Mouse (Mus musculus) NIH3T3 (cell line): ENCODE measurements at regions not wholly inside any gene's neighbourhood (a gene's known extent, or its start where the extent isn't known, plus 50 kb on each side); places are given as distances from the start of the nearest gene placed in this dataset.
A peak's percentile ranks its signal among the peaks of the same experiment; 100 is the strongest.

Experiments used
- DNase-seq: peaks from one replicate; pipeline ENCODE4 v3.0.0-alpha.2; 2012; ENCODE audit warnings: low read depth

DNA sequence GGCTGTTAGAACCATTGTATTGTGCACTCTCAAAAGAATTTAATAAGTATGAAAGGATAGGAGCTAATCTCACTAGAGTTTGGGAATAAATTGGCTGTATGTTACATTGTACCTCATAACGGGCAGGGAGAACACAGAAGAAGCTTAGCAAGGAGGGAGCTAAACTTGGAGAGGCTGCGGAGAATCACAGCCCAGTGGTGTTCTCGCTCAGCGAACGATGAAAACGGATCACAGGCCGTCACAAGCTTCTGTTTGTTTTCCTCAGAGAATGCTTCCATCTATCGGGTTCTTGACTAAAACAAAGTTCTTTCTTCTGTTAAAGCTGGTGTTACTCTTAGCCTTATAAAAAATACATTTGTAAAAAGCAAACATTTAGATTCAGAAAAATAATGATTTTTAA is 178.2 kb upstream of the Rnd3 start:
- no peak for DNase-seq

DNA sequence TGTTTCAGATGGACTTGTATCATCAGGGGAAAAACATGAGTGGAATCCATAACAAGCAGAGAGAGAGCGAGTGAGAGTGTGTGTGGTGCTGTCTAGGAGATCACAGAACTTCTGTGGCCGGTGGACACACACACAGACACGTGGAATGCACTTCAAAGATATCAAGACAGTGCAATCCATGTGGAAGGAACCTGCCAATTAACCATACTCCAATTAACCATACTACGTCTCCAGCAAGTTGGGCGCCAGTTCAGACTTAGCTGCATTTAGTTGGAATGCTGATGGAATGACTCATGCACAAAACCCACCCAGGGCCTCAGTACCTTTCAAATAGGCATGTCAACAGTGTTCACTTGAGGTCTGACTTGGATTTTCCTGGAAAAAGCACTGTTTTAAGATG is 172.8 kb upstream of the Rnd3 start:
- peak; percentile 38 for DNase-seq

DNA sequence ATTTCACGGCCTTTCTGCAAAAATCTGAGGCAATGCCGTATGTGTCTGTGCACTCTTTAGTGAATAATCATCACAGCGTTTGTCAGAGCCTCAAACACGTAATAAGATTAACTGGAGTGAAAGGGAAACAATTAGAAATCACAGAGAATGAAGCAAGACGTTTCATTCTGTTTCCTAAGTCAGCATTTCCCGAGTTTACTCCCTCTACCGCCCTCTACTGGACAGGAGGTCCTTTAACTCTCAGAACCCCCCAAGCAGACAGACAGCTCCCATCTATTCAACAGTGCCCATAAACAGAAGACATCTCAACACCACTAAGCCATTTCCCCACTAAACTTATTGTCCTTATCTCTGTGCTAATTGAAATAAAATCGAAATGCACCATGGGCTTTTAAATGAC is 167.5 kb upstream of the Rnd3 start:
- DNase-seq, result peak; percentile 27

DNA sequence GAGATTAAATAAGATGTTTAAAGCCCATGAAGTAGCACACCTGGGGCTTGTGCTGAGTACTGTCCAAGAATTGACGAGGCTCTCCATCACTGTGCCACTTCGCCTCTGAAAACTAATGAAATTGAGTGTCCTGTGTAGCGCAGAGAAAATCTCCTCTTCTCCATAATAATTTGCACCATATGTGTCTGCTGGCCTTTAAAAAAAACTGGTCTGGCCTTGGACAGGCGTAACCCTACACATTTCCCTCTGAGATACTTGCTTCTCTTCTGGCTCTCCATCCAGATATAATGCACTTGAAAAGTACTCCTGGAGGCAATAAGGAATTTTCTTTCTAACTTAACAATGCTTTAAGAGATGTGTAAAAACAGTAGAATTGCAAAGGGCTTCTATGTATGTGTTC is 164.5 kb upstream of the Rnd3 start:
- DNase-seq, result no peak

DNA sequence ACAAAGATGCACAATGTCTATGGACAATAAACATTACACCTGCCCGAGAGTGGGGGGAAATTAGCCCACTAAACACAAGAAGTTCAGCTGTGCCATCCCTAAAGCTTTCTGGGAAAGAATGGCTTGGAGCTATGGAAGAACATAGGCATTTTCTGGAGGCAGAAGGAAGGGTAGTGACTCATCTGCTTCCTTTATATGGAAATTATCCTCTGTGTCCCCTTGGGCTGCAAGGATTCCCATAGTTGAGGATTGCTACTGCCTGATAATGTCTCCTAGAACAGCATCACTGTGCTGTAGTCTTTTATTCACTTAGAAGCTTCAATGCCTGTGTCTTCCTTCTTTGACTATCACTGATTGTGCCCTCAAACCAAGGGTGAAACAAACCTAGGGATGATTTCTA is 157.3 kb upstream of the Rnd3 start:
- no peak for DNase-seq

DNA sequence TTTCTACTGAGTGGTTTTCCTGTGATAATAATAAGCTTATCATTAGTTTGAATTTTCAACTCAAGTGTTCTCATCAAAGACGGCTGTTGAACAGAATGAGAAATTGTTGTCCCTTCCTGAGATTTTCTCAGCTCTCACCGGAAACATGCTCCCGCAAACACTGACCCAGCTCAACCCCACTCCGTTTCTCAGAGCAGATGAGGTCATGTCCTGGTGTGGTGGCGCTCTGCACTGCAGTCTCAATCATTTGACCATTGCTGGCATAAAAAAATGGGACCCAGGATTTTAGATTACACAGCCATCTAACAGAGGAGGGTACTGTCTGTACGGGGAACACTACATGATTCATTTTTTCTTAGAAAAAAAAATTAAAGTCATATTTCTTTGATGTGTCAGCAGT is 156.5 kb upstream of the Rnd3 start:
- DNase-seq, result peak; percentile 63

DNA sequence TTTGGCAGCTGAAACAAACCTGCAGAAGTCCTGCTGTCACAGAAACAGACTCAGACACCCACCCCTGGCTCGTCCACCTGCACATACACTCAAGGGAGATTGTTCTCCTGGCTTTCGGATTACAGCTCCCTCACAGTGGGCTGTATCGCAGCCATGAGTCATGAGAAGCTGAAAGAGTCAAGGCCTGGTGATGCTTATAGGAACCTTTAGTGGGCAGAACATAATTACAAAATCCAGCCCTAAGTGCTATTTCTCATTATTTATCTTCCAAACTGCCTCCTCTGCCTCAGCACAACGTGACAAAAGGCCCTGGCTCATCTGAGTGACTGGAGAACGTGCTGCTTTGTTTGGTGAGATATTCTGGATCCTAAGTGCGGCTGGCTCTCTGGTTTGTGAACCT is 155.8 kb upstream of the Rnd3 start:
- DNase-seq, result peak; percentile 62

- DNase-seq, result peak; percentile 24
These were observed 141.8 kb upstream of the Rnd3 start for GRCm38 (mm10) chr2:51290659-51291260.

- DNase-seq, result peak; percentile 60
These were observed 139.8 kb upstream of the Rnd3 start for GRCm38 (mm10) chr2:51288678-51289077.

DNA sequence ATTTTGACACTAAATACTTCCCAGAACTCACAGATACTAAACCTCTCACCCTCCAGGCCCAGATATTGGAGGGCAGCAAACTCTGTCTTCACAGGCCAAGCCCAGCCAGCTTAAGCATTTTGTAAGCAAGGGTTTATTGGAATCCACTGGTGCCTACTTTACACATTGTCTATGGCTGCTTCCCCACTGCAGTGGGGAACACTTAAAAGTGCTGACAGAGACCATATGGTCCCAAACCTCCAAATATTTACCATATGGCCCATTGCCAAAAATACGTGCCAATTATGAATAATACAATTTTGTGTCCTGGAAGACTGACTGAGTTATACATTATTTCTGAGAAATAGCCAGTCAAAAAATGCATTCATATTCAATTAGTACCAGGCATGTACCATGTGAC is 136.7 kb upstream of the Rnd3 start:
- DNase-seq, result peak; percentile 30

DNA sequence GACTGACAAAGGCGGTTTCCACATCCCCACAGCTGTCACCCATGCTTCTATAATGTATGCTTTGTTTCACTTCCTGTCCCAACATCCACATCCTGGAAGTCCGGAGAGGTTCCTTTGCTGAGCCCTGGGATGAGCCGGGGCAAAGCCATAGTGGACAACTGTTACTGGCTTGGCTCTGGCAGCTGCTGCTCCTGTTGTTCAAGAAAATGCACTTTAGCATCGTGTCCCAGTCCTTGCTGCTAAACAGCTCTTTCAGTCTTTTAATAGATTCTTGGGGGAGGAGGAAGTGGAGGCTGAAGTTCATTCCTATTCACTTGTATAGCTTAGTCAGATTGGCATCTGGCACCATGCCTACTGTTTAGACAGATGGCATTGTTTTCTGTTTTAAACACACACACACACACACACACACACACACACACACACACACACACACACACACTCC is 135.9 kb upstream of the Rnd3 start:
- DNase-seq, result peak; percentile 41

DNA sequence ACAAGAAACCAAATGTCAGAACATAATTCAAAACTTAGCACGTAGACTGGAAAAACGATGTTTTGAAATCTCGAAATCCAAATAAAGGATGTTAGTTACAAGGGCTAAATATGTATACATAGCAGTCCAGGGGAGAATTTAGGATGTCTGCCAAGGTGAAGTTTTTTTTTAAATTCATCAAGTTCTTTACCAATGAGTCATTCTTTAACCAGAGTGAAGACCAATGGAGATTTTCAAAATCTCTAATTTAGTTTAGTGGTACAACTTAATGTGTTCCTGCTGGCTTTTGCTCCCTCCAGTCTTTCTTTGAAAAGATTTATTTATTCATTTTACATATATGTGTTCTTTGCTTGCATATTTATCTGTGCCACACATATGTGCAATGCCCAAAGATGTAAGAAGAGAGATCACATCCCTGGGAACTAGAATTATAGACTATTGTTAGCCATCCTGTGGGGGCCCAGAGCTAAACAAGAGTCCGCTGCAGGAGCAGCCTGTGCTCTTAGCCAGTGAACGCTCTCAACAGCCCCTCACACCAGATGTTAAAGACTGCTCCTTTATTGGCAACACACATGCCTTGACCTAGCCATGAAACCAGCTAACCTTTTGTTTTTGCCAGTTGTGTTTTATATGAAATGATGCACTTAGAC is 130.6 kb upstream of the Rnd3 start:
- DNase-seq, result peak; percentile 78

- peak; percentile 46 for DNase-seq
These were observed 129.9 kb upstream of the Rnd3 start for GRCm38 (mm10) chr2:51278824-51279223.

DNA sequence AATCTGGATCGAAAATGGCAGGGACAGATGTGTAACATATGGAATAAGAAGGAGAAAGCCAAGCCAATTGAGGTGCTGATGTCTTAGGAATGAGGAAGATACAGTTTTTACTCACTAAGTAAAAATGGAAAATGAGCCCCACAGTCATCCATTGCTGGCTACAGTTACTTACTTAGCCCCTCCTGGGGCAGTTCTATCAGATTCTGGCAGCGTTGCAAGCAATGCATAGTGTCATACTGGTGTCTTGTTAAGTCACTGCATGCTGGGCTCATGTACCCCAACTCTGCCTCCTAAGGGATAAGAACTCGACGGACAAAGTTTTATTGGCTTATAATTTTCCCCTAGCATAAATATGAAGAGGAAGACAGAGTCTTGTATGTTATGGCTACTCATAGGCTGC is 129.4 kb upstream of the Rnd3 start:
- peak; percentile 41 for DNase-seq

DNA sequence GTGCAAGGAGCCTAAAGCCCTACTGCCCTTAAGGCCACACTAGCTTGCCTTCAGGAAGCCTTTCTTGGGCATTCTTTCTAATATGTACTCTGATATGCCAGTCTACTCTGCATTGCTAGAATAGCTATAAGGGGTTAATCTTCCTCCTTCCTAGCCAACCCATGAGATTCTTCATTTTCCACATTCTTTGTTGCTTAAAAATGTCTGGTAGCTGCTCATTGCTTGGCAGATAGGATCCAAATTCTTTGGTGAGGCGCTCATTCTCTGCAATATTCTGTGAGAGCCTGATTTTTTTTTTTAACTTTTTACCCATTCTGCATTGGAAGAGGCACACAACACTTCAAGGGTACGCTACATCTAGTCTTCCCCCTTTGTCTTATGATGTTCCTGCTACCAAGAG is 127.7 kb upstream of the Rnd3 start:
- peak; percentile 21 for DNase-seq

GRCm38 (mm10) chr2:51273300-51273699 is 124.4 kb upstream of the Rnd3 start:
- DNase-seq, result no peak

GRCm38 (mm10) chr2:51268532-51268931 is 119.6 kb upstream of the Rnd3 start:
- no peak for DNase-seq

DNA sequence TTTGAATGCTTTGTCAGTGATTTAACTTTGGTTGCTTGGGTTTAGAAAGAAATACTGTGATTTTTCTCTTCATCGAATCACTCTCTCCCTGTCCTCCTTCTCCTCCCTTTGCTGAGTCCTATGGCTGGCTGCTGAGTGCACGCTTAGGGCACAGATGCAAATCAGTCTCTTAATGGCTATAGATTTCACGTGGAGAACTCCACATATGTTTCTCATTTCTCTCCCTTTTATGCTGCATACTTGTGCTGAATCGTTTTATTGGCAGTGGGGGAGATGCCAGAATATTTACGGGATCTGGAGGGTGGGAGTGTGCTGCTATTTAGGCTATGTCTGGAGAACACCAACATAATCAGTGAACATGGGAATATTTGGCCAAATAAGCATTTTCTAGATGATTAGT is 118.8 kb upstream of the Rnd3 start:
- DNase-seq, result peak; percentile 32

DNA sequence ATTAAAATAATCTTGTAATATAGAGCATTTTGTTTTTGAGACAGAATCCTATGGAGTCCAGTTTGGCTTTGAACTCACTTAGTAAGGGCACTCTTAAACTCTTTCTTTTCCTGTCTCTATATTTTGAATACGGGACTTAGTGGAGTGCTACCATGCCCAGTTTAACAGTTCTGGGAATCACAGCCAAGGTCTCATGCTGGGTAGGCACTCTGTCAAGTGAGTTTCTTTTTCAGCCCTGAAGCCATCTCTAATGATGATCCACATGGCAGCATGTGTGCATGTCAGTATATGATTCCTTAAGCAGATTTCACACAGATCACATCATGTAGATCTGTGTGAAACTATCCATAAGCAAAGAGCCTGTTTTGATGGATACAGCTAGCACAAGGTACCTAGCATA is 113.6 kb upstream of the Rnd3 start:
- no peak for DNase-seq

DNA sequence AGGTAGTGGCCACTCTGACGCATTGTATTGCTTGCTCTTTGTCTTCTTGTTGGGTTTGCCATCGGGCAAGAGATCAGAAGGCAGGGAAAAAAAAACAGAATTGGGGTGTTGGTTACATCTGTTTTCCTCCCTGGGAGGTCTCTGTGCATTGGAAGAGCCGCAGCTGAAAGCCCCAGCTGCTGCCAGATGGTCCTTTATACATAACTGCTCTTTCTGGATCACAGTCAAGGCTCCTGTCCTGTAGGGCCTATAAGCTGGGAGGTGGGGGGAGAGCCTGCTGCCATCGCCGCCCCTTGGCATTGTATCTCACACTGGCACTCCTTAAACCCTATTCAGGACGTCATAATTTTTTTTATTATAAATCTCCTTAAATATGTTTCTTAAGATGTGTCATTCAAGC is 101.9 kb upstream of the Rnd3 start:
- DNase-seq, result no peak

- DNase-seq, result no peak
These were observed 92.7 kb upstream of the Rnd3 start for GRCm38 (mm10) chr2:51241573-51241972.

DNA sequence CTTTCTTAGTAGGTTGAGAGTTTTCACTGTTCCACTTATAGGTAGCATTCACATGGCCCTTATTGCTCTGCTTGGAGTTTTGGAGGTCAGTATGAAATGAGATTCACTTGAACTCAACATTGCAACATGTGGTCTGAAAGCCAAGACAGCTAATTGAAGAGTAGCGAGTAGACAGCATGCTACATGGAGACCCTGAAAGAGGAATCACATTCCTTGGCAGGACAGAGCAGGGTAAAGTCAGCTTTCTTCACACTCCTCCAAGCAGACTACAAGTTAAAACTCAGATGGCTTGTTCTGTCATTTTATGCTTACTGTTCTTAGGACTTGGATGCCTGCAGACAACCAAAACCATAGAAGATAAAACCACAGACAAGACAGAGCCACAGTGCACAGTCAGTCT is 91.1 kb upstream of the Rnd3 start:
- no peak for DNase-seq

DNA sequence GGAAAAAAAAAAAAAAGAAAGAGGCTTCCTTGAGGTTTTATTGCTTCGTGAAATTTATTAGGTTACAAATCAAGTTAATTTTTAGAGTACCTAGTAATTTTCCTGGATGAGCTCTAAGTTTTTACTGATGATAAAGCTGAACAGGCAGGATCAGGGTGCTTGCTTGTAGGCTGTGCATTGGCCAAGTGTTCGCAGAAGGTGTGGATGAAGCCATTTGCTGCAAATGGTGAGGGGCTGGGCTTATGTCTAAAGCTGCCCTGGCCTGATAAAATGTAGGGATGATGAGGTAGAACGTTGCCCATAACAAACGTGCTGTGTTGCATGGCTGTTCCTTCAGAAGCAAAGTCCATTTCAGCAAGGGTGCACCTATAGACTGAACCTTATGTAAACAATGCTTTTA is 90.1 kb upstream of the Rnd3 start:
- DNase-seq, result no peak
